Mouse (Mus musculus) Patski (cell line): Measurements from ENCODE around the gene Capn13. TPM values are rescaled to one million over a fixed set of nuclear protein-coding genes. Genes with fewer than 3 reads are reported as not detected.
A peak's percentile ranks its signal among the peaks of the same experiment; 100 is the strongest.
"Not testable (repeated sequence)": the region's sequence is repeated elsewhere in the genome, so short reads cannot be mapped to it uniquely, and the experiment has no call there.

ENCODE experiments used
- ATAC-seq: fragments of 100-300 bp; one replicate; pipeline ENCODE4 v1.8.0; 2021
- CTCF ChIA-PET: fragments of 350-600 bp; sonication (Branson Sonifier 250); formaldehyde crosslinking; loops from one replicate; lab custom pipeline; 2022; ENCODE audit warnings: inconsistent platforms; lab: Charles Lee
- POLR2A ChIA-PET: fragments of 350-600 bp; sonication (Branson Sonifier 250); formaldehyde crosslinking; loops from one replicate; lab custom pipeline; 2022; ENCODE audit warnings: antibody characterized with exemption, inconsistent platforms; lab: Charles Lee
- DNase-seq: peaks from one replicate; pipeline ENCODE4 v3.0.0-alpha.2; 2011; ENCODE audit warnings: low read depth, low spot score
- H3K27me3 ChIP-seq: fragments of 371-371 bp; one replicate; pipeline ENCODE4 v1.5.1; 2021
- CTCF ChIP-seq: fragments of 100-300 bp; IDR thresholded peaks from one replicate; pipeline ENCODE4 v1.5.1; 2021
- in situ Hi-C: fragments of 300-500 bp; cut with MboI; formaldehyde crosslinking; loops from 3 replicates; pipeline ENCODE4 v1.11.1; 2018; ENCODE audit warnings: low pct_unique_long_range_greater_than_20kb, mixed read lengths
- polyA plus RNA-seq: library from polyadenylated mRNA; unstranded; gene quantifications from one replicate; pipeline ENCODE4 v1.2.3, GENCODE M21; 2021

Capn13 gene
- polyA plus RNA-seq, 1 experiment from 2014 or later = not detected

DNA sequence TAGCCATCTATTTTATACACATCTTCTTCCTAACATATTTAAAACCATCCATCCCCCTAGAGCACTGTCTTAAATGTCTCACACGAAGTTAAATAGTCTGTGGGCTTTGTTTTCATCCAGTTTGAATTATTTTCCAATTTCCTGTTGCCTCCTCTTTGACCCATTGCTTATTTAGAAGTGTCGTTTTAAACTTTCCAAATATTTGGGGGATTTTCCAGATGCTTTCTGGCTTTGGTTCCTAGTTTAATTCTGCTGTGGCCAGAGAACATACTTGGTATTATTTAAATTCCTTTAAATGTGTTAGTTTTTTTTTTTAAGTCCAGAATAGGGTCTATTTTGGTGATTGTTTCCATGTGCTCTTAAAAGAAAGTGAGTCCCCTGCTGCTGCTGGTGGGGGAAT lies 116.4 kb downstream of the Capn13 start:
- POLR2A ChIA-PET = no interaction called here
- in situ Hi-C loops = no loop called here
- TF ChIP-seq CTCF = no peak
- H3K27me3 ChIP-seq = no peaks in the 10 kb centered on the region
- no peak for ATAC-seq
- CTCF ChIA-PET = no interaction called here
- DNase-seq = no peak

DNA sequence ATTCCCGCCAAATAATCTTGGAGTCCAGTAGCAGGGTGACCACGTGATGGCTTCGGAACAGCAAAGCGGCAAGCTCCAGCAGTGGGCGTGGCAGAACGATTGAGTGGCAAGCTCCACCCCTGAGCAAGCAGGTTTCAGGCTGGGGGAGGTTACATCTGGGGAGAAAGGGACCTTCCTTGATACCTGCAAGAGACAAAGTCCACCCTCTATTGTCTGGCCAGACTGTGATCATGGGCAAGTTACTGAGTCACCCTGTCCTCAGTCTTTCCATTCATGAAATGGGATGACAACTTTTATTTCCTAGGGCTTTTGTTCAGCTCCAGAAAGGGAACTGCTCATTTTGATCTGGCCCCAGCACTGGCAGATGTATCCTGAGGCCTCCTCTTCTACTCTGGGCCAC lies 118.0 kb downstream of the Capn13 start:
- CTCF ChIA-PET, ATAC-seq, H3K27me3 ChIP-seq, POLR2A ChIA-PET, in situ Hi-C loops, DNase-seq: not testable (repeated sequence)

DNA sequence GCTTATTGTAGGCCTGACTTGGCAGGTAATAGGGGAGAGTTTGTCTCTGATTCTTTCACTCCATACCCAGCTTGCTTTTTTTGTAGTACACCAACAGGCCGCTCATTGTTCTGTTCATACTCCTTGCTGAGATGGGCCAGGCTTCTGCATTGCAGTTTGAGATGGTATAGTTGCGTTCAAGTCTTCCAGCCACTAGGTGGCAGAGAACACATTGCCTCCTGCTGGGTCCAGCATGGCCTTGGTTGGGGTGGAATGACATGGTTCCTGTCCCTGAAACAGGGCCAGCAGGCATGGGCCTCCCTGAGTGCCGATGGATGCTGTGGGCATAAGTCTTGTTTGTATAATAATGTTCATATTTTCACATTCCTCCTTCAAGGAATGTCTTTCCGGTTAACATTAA lies 122.9 kb downstream of the Capn13 start:
- in situ Hi-C loops = no loop called here
- TF ChIP-seq CTCF = peak; percentile 35
- CTCF ChIA-PET = no interaction called here
- ATAC-seq = no peak
- POLR2A ChIA-PET = no interaction called here
- no peaks in the 10 kb centered on the region for H3K27me3 ChIP-seq
- DNase-seq = no peak

DNA sequence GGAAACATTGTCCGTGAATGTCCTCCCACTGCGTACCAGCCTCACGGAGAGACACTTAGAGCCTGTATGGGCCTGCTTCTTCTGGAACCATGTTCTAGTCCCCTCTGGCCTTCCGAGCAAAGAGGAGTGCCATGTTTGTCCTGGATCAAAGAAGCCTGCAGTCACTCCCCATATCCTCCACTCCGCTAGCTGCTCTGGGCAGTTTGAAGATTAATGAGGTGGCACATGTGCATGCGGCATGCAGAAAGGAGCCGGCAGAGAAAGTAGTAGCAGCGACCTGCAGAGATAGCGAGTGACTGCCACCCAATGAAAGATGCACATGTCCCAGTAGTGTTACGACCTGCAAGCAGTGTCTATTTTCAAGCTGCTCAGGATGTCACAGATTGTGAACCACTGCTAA lies 125.6 kb downstream of the Capn13 start:
- CTCF ChIA-PET = no interaction called here
- H3K27me3 ChIP-seq = no peaks in the 10 kb centered on the region
- ATAC-seq (no peak), DNase-seq (no peak)
- in situ Hi-C loops = no loop called here
- POLR2A ChIA-PET = no interaction called here
- TF ChIP-seq CTCF = no peak

DNA sequence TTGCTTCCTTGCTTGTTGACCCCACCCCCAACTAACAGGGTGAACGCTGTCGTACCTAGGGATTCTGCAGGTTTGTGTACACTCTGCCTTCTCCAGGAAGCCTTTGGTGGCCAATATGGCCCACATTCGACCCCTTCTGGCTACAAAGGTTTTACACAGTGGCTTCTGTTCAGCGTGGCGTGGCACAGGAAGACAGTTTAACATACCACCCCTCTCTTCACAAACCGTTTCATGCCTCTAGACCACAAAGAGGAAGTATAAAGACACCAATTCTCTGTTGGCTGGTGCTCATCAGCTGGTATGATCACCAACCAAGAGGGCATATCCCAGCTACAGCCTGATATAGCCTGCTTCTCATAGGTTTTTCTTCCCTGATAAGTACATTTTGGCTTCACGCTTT lies 126.9 kb downstream of the Capn13 start:
- no peak for ATAC-seq
- no peak for TF ChIP-seq CTCF
- H3K27me3 ChIP-seq = no peaks in the 10 kb centered on the region
- in situ Hi-C loops = no loop called here
- no peak for DNase-seq
- CTCF ChIA-PET = no interaction called here
- POLR2A ChIA-PET = no interaction called here

DNA sequence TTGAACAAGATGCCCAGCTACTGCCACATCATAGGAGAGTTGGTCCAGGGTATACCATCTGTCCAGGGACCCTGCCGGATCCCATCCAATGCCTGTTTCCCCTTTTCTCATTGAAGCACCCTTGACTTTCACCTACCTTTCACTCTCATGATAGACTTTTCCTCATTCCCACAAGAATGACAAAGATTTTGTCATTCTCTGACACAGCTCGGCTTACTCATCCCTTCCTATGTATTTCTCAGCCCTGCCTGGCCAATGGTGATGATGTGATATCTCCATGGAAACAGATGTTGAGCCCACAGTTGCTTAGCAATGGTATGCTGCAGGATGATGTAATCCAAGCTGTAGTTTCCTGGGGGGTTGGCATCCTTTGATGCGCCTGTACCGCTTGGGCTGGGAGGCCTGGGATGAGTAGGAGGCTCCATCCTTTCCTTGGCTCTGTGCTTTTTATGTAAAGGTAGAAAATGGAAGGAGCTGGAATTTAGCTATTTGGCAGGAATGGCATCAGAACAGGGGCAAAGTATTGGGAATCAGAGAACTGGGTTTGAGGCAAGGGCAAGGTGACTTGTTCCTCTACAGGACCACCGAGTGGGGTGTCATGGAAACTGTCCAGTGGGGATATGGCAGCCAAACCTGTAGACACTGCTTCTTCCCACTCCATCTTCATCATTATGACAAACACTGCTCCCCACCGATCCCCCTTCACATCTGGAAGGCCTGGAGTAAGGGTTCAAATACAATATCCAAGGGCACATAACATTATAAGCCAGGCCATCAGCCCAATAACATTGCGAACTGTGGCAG lies 128.7 kb downstream of the Capn13 start:
- DNase-seq (no peak), ATAC-seq (no peak)
- no peak for TF ChIP-seq CTCF
- in situ Hi-C loops = no loop called here
- CTCF ChIA-PET = no interaction called here
- no peaks in the 10 kb centered on the region for H3K27me3 ChIP-seq
- POLR2A ChIA-PET = no interaction called here

DNA sequence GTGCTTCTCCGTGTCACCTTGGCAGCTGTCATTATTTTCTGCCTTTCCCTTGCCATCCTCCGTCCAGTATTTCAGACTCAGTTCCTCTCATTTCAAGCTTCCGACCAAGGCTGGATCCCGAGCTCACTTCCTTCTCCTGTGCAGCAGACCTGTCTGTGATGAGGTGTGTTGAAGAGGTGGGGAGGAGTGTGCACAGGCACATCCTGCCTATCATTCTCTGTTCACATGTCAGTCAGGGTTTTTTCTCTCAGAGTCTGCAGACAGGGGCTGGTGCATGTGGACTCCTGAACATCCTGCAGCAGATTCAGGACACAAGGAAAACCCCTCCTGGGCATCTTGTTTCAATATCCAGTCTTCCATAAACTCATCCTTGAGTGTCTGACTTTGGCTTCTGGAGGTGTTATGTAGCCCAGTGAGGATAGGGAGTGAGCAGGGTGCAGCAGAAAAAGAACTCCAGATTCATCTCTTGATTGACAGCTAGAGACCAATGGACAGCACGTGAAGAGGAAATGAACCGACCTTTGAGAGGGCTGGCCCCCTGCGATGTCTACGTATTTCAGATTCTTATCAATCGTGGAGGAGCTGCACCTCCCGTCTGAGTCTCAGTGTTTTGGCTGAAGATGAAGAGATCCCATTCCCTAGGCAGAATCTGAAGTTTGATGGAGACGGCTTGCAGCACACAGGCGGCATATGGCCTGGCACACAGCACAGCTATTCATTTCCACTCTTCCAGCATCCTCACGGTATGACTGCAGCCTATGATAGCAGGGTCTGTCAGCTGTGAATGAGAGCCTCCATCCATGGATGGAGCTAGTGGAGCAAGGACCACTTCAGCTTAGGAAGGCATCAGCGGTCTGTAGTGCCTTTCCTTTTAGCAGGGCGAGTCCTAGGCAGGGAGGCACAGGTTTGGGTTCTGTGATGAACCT lies 129.5 kb downstream of the Capn13 start:
- TF ChIP-seq CTCF = no peak
- POLR2A ChIA-PET = no interaction called here
- H3K27me3 ChIP-seq = no peaks in the 10 kb centered on the region
- ATAC-seq = no peak
- CTCF ChIA-PET = no interaction called here
- no peak for DNase-seq
- in situ Hi-C loops = no loop called here

DNA sequence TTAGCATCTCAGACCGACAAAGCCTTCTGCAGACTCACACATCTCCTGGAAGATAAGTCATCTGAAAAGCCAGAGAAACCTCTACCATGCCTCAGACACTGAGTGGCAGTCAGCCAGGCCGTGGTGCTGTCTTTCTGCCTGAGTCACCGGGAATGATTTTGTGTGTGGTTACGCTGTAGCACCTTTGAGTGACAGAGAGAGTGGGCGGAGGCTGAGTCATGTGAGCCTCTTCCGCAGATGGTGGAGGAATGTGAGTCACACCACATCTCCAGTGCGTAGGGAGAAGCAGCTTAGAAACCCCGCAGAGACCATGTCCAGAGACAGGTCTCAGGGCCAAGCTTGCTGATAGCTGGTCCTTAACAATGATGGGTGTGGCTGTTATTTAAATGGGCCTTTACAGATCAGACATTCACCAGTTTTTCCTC lies 137.6 kb downstream of the Capn13 start:
- POLR2A ChIA-PET = no interaction called here
- ATAC-seq = peak; percentile 97
- in situ Hi-C loops = no loop called here
- DNase-seq = peak; percentile 89
- CTCF ChIA-PET = interaction anchor here (1.0 kb wide), 1 partner anchor 49 kb away, joined by 3 read pairs; no protein-coding TSS in a partner anchor
- TF ChIP-seq CTCF = no peak
- no peaks in the 10 kb centered on the region for H3K27me3 ChIP-seq

DNA sequence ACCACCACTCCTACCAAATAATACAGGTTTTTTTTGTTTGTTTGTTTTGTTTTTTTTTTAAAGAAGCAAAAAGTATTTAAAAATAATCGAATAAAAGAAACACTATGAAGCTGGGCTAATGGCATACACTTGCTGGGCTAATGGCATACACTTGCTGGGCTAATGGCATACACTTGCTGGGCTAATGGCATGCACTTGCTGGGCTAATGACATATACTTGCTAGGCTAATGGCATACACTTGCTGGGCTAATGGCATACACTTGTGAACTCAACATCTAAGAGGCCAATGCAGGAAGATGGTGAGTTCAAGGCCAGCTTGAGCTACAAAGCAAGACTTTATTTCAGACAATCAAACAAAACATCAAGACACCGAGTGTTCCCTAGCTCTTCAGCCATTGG lies 138.1 kb downstream of the Capn13 start:
- H3K27me3 ChIP-seq = no peaks in the 10 kb centered on the region
- TF ChIP-seq CTCF = no peak
- in situ Hi-C loops = no loop called here
- DNase-seq (no peak), ATAC-seq (no peak)
- CTCF ChIA-PET = interaction anchor here (1.0 kb wide), 1 partner anchor 49 kb away, joined by 3 read pairs; no protein-coding TSS in a partner anchor
- POLR2A ChIA-PET = no interaction called here

DNA sequence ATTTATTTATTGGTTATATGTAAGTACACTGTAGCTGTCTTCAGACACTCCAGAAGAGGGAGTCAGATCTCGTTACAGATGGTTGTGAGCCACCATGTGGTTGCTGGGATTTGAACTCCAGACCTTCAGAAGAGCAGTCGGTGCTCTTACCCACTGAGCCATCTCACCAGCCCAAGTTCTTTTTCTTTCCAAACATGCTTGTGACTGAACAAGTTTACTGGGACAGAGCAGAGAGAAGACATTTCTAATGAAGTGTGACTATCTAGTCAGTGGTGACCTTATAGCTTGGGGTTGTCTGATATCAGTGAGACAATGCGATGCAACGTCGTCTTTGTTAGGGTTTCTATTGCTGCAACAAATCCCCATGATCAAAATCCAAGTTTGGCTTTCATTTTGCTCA lies 141.4 kb downstream of the Capn13 start:
- POLR2A ChIA-PET, ATAC-seq, H3K27me3 ChIP-seq, DNase-seq, in situ Hi-C loops: not testable (repeated sequence)
- CTCF ChIA-PET = interaction anchor here (1.1 kb wide), 1 partner anchor 10 kb away, joined by 3 read pairs; no protein-coding TSS in a partner anchor

DNA sequence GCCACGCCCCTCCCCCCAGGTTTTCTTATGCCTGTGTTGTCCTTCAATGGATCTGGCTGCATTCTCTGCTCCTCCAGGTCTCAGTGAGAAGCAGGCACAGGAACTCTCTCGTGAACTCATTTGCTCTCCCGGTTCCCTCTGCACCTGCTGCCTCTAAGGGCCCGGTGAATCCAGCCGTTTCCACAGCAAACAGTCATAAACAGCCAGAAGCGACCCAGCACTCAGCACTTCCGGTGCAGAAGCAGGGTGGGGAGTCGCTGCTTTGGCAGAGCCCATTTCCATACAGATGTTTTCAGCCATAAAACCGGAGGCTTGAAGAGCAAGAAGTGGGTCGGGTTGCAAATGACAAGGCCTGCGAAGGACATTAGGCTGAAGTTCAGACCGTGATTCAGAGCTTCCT lies 142.0 kb downstream of the Capn13 start:
- POLR2A ChIA-PET = interaction anchor here (1.4 kb wide), 1 partner anchor 12 kb away, joined by 3 read pairs; no protein-coding TSS in a partner anchor
- TF ChIP-seq CTCF = no peak
- in situ Hi-C loops = no loop called here
- DNase-seq (no peak), ATAC-seq (no peak)
- CTCF ChIA-PET = no interaction called here
- H3K27me3 ChIP-seq = no peaks in the 10 kb centered on the region
